In the genomic region with DNA sequence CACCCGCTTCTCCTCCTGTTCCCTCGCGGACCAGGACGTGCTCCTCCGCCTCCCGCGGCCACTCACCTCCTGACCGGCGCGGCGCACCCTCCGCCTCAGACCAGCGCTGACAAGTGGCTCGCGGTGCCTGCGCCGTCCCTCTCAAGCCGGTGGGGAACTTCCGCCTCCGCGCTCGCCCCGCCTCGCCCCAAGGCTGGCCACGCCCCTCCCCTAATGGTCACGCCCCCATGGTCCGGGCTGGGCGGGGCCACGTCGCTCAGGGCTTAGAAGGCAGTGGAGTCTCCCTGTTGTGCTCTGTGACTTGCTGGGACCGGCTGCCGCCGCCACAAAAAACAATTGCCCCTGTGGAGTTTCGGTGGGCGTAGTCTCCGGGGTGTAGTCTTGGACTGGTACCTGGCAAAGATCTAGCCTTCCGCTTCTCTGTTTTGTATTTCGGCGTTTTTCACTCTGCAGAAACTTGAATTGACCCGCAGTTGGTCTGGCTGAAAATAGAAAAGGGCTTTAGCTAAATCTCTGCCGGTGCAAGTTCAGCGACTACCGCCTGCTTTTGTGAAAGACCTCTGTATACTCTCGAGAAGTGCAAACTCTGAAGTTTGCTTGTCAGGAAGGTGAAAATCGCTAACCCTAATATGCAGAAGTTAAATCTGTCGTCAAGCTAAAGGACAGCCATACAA, we compare ENCODE assay signal across 8 mouse cellular contexts. TPM values are rescaled to one million over a fixed set of nuclear protein-coding genes. Genes with fewer than 3 reads are reported as not detected.
DNase-seq lines count a peak whose midpoint lies in the region; ATAC-seq lines count a peak whose summit lies in the region.

TSS of gene Pdlim5 (minus strand) at position 177 of the 674 bp plus-strand sequence.

- peaks cover 34% of the 10 kb centered on the region for H3K79me2 ChIP-seq in macrophage (ENCODE audit: inconsistent target)

- no peaks in the 10 kb centered on the region for H3K36me3 ChIP-seq in hindbrain, embryonic 15.5 days
- peaks cover 8% of the 10 kb centered on the region; the same call in 1 of the 2 replicates for H3K36me3 ChIP-seq in macrophage (ENCODE audit: inconsistent target)

- H3K9me3 ChIP-seq in hindbrain, embryonic 15.5 days = no peaks in the 10 kb centered on the region

- H3K4me3 ChIP-seq in hindbrain, embryonic 15.5 days = peak within 1 kb of the TSS; percentile 92
- H3K4me3 ChIP-seq in macrophage (ENCODE audit: inconsistent target) = peak within 1 kb of the TSS; percentile 62

- peak; percentile 96 for DNase-seq in R1 (ENCODE audit: low read depth, low spot score)
- DNase-seq in cerebellum, postnatal 25 days = peak; percentile 76 to 87
- DNase-seq in frontal cortex, postnatal 36 days (ENCODE audit: low spot score in 2 of 2) = peak; percentile 79 to 81
- peak; percentile 73 to 77 for DNase-seq in left cerebral cortex, adult 18-20 months (ENCODE audit: low spot score in 2 of 2)
- peak; percentile 81 for DNase-seq in right cerebral cortex, adult 18-20 months
- DNase-seq in urinary bladder, postnatal 10 days (ENCODE audit: low spot score) = peak; percentile 88

- H3K27ac ChIP-seq in hindbrain, embryonic 15.5 days (replicated peaks) = peak within 1 kb of the TSS; percentile 64
- H3K27ac ChIP-seq in macrophage = peak within 1 kb of the TSS; percentile 88

- under 1% methylated on average over 46 of the region's 46 CpGs for WGBS in hindbrain, embryonic 15.5 days
- whole genome bisulfite sequencing in macrophage (ENCODE audit: missing documents) = under 1% methylated on average over 41 of the region's 46 CpGs

- peaks cover 15% of the 10 kb centered on the region for H3K4me1 ChIP-seq in hindbrain, embryonic 15.5 days (replicated peaks)

- peak within 1 kb of the TSS; percentile 65 for H3K9ac ChIP-seq in hindbrain, embryonic 15.5 days

- H3K4me2 ChIP-seq in hindbrain, embryonic 15.5 days = peak within 1 kb of the TSS; percentile 94

- peak; percentile 98 for ATAC-seq in hindbrain, embryonic 15.5 days (ENCODE audit: low FRiP score, low read depth)

- H3K27me3 ChIP-seq in hindbrain, embryonic 15.5 days = peaks cover 6% of the 10 kb centered on the region; the same call in 1 of the 2 replicates

RNA-seq across cellular contexts. Expression of gene Pdlim5, which starts in this region (rescaled TPM):
- 15.0 and 16.0 TPM in 2 replicates for polyA plus RNA-seq in hindbrain, embryonic 15.5 days (2015; fragmentation: Nextera tagmentation; extraction: Ambion mirVana)
- 10 to 100 TPM; 18.3 to 24.5 TPM for total RNA-seq in left cerebral cortex, adult 18-20 months (2021)
- 100 to 1,000 TPM in 10 of 26 experiments, 10 to 100 TPM in 16; 63.0 to 291 (median 90.9) TPM for total RNA-seq in macrophage (2018; cell fraction: chromatin; rRNA removed)
- total RNA-seq in macrophage (2018; cell fraction: cytosol; rRNA removed) = 10 to 100 TPM; 38.5 to 72.2 (median 47.6) TPM
- 100 to 1,000 TPM in 6 of 26 experiments, 10 to 100 TPM in 20; 50.4 to 171 (median 76.1) TPM for total RNA-seq in macrophage (2018; cell fraction: nucleus; rRNA removed)
- 24.0 to 43.7 TPM (median 39.2 TPM) in 3 replicates for polyA plus RNA-seq in macrophage (2018)

Comparison
In these comparisons a context has a peak if more than half of its experiments do, and no peak if none do; other contexts are left out.
1. Peak in every context shown above with its lines: DNase-seq, ATAC-seq, H3K4me3 ChIP-seq and H3K27ac ChIP-seq.